Mouse (Mus musculus): ENCODE measurements at regions not wholly inside any gene's neighbourhood (a gene's known extent, or its start where the extent isn't known, plus 50 kb on each side); places are given as distances from the start of the nearest gene placed in this dataset.

- H3K79me2 ChIP-seq (ENCODE audit: control insufficient read depth, insufficient read depth) = no peaks in the 10 kb centered on the region
- no peak overlapping the region for H3K4me2 ChIP-seq (ENCODE audit: low read depth)
Observed at GRCm38 (mm10) chr2:115392082-115392762, 189.3 kb upstream of the BC052040 start.

GRCm38 (mm10) chr2:115394091-115394490, 187.4 kb upstream of the BC052040 start:
- Histone ChIP-seq H3K4me2 (ENCODE audit: low read depth) (peak overlapping the region; percentile 49), H3ac (ENCODE audit: control insufficient read depth, insufficient read length) (no peak overlapping the region), H3K36me3 (ENCODE audit: control insufficient read depth, insufficient read depth) (no peaks in the 10 kb centered on the region), H3K4me3 (no peak overlapping the region), H3K27me3 (ENCODE audit: control insufficient read depth, insufficient read depth, insufficient read length) (no peaks in the 10 kb centered on the region), H3K79me2 (ENCODE audit: control insufficient read depth, insufficient read depth) (no peaks in the 10 kb centered on the region)
- TF ChIP-seq USF1 (IDR thresholded peaks at IDR 0.05; ENCODE audit: low read depth) = no peak
- no peak for TF ChIP-seq TCF12 (IDR thresholded peaks at IDR 0.05; ENCODE audit: insufficient read depth, poor library complexity, severe bottlenecking)
- TF ChIP-seq MYOG (IDR thresholded peaks at IDR 0.05; ENCODE audit: control insufficient read depth in 1 of 3, insufficient read depth in 1 of 3, insufficient read length in 2 of 3, low read depth in 2 of 3) = no peak
- no peak for TF ChIP-seq MYOD1 (IDR thresholded peaks at IDR 0.05; ENCODE audit: control insufficient read depth in 1 of 3, insufficient read length in 2 of 3, low read depth in 2 of 3)
- TF ChIP-seq POLR2A (IDR thresholded peaks at IDR 0.05; ENCODE audit: insufficient read length, low read depth) = no peak
- TF ChIP-seq E2F4 (IDR thresholded peaks at IDR 0.05; ENCODE audit: insufficient read depth) = no peak
- no peak for TF ChIP-seq TCF3 (IDR thresholded peaks at IDR 0.05; ENCODE audit: insufficient read length, low read depth)
- TF ChIP-seq CEBPB (IDR thresholded peaks at IDR 0.05; ENCODE audit: insufficient read depth, poor library complexity, severe bottlenecking) = no peak
- no peak for TF ChIP-seq REST (IDR thresholded peaks at IDR 0.05; ENCODE audit: insufficient read depth, insufficient read length)
- TF ChIP-seq SRF (IDR thresholded peaks at IDR 0.05; ENCODE audit: control insufficient read depth, insufficient read length, low read depth) = no peak
- TF ChIP-seq POLR2AphosphoS2 (IDR thresholded peaks at IDR 0.05; ENCODE audit: insufficient read length, low read depth) = no peak
- TF ChIP-seq MAX (IDR thresholded peaks at IDR 0.05; ENCODE audit: low read depth) = no peak

More at GRCm38 (mm10) chr2:115392082-115392762, 189.3 kb upstream of the BC052040 start:
- Histone ChIP-seq H3ac (ENCODE audit: control insufficient read depth, insufficient read length) (no peak overlapping the region), H3K4me3 (no peak overlapping the region), H3K36me3 (ENCODE audit: control insufficient read depth, insufficient read depth) (no peaks in the 10 kb centered on the region), H3K27me3 (ENCODE audit: control insufficient read depth, insufficient read depth, insufficient read length) (no peaks in the 10 kb centered on the region)
- no peak for TF ChIP-seq TCF3 (IDR thresholded peaks at IDR 0.05; ENCODE audit: insufficient read length, low read depth)
- no peak for TF ChIP-seq REST (IDR thresholded peaks at IDR 0.05; ENCODE audit: insufficient read depth, insufficient read length)
- TF ChIP-seq E2F4 (IDR thresholded peaks at IDR 0.05; ENCODE audit: insufficient read depth) = no peak
- no peak for TF ChIP-seq POLR2AphosphoS2 (IDR thresholded peaks at IDR 0.05; ENCODE audit: insufficient read length, low read depth)

GRCm38 (mm10) chr2:115398550-115398949, 183.0 kb upstream of the BC052040 start:
- no peak overlapping the region for H3ac ChIP-seq (ENCODE audit: control insufficient read depth, insufficient read length)
- no peak for TF ChIP-seq CEBPB (IDR thresholded peaks at IDR 0.05; ENCODE audit: insufficient read depth, poor library complexity, severe bottlenecking)
- no peak for TF ChIP-seq MYOG (IDR thresholded peaks at IDR 0.05; ENCODE audit: control insufficient read depth in 1 of 3, insufficient read depth in 1 of 3, insufficient read length in 2 of 3, low read depth in 2 of 3)
- TF ChIP-seq USF1 (IDR thresholded peaks at IDR 0.05; ENCODE audit: low read depth) = no peak
- TF ChIP-seq REST (IDR thresholded peaks at IDR 0.05; ENCODE audit: insufficient read depth, insufficient read length) = no peak
- TF ChIP-seq TCF3 (IDR thresholded peaks at IDR 0.05; ENCODE audit: insufficient read length, low read depth) = no peak
- no peak for TF ChIP-seq E2F4 (IDR thresholded peaks at IDR 0.05; ENCODE audit: insufficient read depth)
- no peak for TF ChIP-seq MYOD1 (IDR thresholded peaks at IDR 0.05; ENCODE audit: control insufficient read depth in 1 of 3, insufficient read length in 2 of 3, low read depth in 2 of 3)
- TF ChIP-seq POLR2AphosphoS2 (IDR thresholded peaks at IDR 0.05; ENCODE audit: insufficient read length, low read depth) = no peak
- TF ChIP-seq MAX (IDR thresholded peaks at IDR 0.05; ENCODE audit: low read depth) = no peak
- TF ChIP-seq POLR2A (IDR thresholded peaks at IDR 0.05; ENCODE audit: insufficient read length, low read depth) = no peak
- no peak for TF ChIP-seq TCF12 (IDR thresholded peaks at IDR 0.05; ENCODE audit: insufficient read depth, poor library complexity, severe bottlenecking)
- TF ChIP-seq SRF (IDR thresholded peaks at IDR 0.05; ENCODE audit: control insufficient read depth, insufficient read length, low read depth) = no peak
- no peak overlapping the region for H3K4me3 ChIP-seq
- H3K36me3 ChIP-seq (ENCODE audit: control insufficient read depth, insufficient read depth) = no peaks in the 10 kb centered on the region
- no peaks in the 10 kb centered on the region for H3K79me2 ChIP-seq (ENCODE audit: control insufficient read depth, insufficient read depth)
- no peak overlapping the region for H3K4me2 ChIP-seq (ENCODE audit: low read depth)
- H3K27me3 ChIP-seq (ENCODE audit: control insufficient read depth, insufficient read depth, insufficient read length) = no peaks in the 10 kb centered on the region

GRCm38 (mm10) chr2:115399107-115399740, 182.3 kb upstream of the BC052040 start:
- Histone ChIP-seq H3K4me3 (no peak overlapping the region), H3K4me2 (ENCODE audit: low read depth) (no peak overlapping the region), H3K27me3 (ENCODE audit: control insufficient read depth, insufficient read depth, insufficient read length) (no peaks in the 10 kb centered on the region), H3K79me2 (ENCODE audit: control insufficient read depth, insufficient read depth) (no peaks in the 10 kb centered on the region), H3ac (ENCODE audit: control insufficient read depth, insufficient read length) (no peak overlapping the region), H3K36me3 (ENCODE audit: control insufficient read depth, insufficient read depth) (no peaks in the 10 kb centered on the region)
- TF ChIP-seq TCF3 (IDR thresholded peaks at IDR 0.05; ENCODE audit: insufficient read length, low read depth) (no peak), MYOD1 (IDR thresholded peaks at IDR 0.05; ENCODE audit: control insufficient read depth in 1 of 3, insufficient read length in 2 of 3, low read depth in 2 of 3) (no peak), REST (IDR thresholded peaks at IDR 0.05; ENCODE audit: insufficient read depth, insufficient read length) (no peak), POLR2AphosphoS2 (IDR thresholded peaks at IDR 0.05; ENCODE audit: insufficient read length, low read depth) (no peak), CEBPB (IDR thresholded peaks at IDR 0.05; ENCODE audit: insufficient read depth, poor library complexity, severe bottlenecking) (no peak), POLR2A (IDR thresholded peaks at IDR 0.05; ENCODE audit: insufficient read length, low read depth) (no peak), E2F4 (IDR thresholded peaks at IDR 0.05; ENCODE audit: insufficient read depth) (no peak), MYOG (IDR thresholded peaks at IDR 0.05; ENCODE audit: control insufficient read depth in 1 of 3, insufficient read depth in 1 of 3, insufficient read length in 2 of 3, low read depth in 2 of 3) (no peak), USF1 (IDR thresholded peaks at IDR 0.05; ENCODE audit: low read depth) (no peak), MAX (IDR thresholded peaks at IDR 0.05; ENCODE audit: low read depth) (no peak), SRF (IDR thresholded peaks at IDR 0.05; ENCODE audit: control insufficient read depth, insufficient read length, low read depth) (no peak)

Measured in myocyte (in vitro differentiated cells).